Mouse (Mus musculus) CD4-positive helper T cell, adult 2 months (primary cell): ENCODE measurements around the gene Olfr1085.
"Not testable (repeated sequence)": the region's sequence is repeated elsewhere in the genome, so short reads cannot be mapped to it uniquely, and the experiment has no call there.

Source experiments
- DNase-seq: peaks from one replicate; pipeline ENCODE4 v3.0.0-alpha.2; 2012; ENCODE audit warnings: low read depth, missing footprints, low spot score

The Olfr1085 gene

GRCm38 (mm10) chr2:86661919-86662318, at the start of gene Olfr1085:
TSS of gene Olfr1085 (minus strand) at chr2:86662019.
- DNase-seq = no peak

- no peak for DNase-seq
Observed at GRCm38 (mm10) chr2:86698295-86698694, 36.5 kb upstream of the Olfr1085 start, which contains the start of gene Olfr1087. TSS of gene Olfr1087 (minus strand) at chr2:86698395.

GRCm38 (mm10) chr2:86679992-86680391, 18.2 kb upstream of the Olfr1085 start, which contains the start of gene Olfr1086:
TSS of gene Olfr1086 (minus strand) at chr2:86680092.
- no peak for DNase-seq

GRCm38 (mm10) chr2:86639625-86640024, 22.2 kb downstream of the Olfr1085 start, which contains the start of gene Olfr1084:
TSS of gene Olfr1084 (minus strand) at chr2:86639725.
- DNase-seq = not testable (repeated sequence)
